Mouse (Mus musculus): ENCODE measurements around the gene Syt3.

Gene Syt3

DNA sequence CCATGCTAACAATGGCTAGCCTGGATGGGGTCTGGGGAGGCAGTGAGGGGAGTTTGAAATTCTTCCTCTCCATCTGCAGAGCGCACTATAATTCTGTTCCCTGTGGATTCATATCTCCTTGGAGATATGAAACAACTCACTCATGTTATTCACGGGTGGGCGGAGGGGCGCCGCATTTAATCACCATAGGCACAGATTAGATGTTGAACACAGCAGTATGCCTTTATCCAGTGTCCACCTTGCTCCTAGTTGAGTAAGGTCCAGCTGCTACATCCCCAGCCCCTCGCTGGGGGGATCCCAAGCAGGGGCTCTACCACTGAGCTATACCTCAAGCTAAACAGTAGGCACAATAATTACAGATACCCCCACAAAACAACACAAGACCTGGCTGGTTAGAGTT is 28.5 kb upstream of the Syt3 start:
- in situ Hi-C loops (cut with MboI; ENCODE audit: unreplicated experiment in 2 of 2): loop anchor here in 1 of 2 experiments (10.0 kb wide), 1 partner anchor 671 kb away; no protein-coding TSS in a partner anchor

DNA sequence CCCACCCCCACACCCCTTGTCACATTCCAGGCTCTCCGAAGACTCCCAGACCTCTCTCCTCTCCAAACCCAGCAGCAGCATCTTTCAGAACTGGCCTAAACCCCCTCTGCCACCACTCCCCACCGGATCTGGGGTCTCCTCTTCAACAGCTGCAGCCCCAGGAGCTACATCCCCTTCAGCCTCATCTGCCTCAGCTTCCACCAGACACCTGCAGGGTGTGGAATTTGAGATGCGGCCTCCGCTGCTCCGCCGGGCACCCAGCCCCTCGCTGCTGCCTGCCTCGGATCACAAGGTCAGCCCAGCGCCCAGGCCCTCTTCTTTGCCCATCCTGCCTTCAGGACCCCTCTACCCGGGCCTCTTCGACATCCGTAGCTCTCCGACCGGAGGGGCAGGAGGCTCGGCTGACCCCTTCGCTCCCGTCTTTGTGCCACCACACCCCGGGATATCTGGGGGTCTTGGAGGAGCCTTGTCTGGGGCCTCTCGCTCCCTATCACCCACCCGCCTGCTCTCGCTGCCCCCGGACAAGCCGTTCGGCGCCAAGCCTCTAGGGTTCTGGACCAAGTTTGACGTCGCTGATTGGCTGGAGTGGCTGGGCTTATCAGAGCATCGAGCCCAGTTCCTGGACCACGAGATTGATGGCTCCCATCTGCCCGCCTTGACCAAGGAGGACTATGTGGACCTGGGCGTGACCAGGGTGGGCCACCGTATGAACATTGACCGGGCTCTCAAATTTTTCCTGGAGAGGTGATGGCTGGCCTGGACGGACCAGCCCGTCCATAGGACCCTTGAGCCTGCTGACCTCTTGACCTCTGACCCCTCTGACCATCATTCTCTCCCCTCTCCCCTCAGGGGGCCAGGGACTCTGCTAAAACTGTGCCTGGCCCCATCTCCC is 27.1 kb upstream of the Syt3 start:
- in situ Hi-C loops (cut with MboI; ENCODE audit: unreplicated experiment in 2 of 2): loop anchor here in 1 of 2 experiments (10.0 kb wide), 1 partner anchor 672 kb away; no protein-coding TSS in a partner anchor

DNA sequence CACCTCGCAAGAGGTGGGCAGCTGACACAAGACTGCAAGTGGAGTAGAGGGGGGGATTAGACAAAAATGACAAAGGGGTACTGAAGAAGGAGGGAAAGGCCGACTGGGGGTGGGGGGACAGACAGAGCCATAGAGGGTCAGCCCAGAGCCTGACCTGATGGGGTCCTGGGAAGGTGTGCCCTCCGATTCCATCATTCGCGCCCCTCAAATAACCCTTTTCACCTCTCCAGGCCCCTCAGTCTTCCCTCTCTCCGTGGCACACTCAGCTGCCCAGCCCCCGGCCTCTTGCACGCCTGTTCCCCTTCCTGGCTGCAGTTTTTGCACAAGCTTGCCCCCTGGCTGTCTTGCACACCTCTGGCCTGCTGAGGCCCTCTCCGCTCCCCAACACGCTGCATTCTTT is 26.4 kb upstream of the Syt3 start:
- in situ Hi-C loops (cut with MboI; ENCODE audit: unreplicated experiment in 2 of 2): loop anchor here in 1 of 2 experiments (10.0 kb wide), 1 partner anchor 673 kb away; no protein-coding TSS in a partner anchor

DNA sequence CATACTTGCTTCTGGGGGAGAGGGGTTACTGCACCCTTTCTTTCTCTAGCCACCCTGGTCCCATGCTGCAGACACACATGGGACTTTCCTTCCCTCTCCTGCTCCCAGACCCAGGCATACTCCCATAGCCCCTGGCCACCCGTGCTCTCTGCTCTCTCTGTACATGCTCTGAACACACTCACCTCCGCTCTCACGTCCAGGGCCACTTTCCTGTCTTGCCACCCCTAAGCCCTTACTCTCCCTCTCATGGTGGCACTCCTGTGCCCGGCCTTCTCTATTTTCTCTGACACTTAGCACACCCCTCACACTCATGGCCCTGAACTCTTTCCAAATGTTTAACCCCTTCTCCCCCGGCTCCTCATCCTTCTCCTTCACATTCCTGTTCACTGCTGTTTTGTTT is 25.9 kb upstream of the Syt3 start:
- in situ Hi-C loops (cut with MboI; ENCODE audit: unreplicated experiment in 2 of 2): loop anchor here in 1 of 2 experiments (10.0 kb wide), 1 partner anchor 673 kb away; no protein-coding TSS in a partner anchor

DNA sequence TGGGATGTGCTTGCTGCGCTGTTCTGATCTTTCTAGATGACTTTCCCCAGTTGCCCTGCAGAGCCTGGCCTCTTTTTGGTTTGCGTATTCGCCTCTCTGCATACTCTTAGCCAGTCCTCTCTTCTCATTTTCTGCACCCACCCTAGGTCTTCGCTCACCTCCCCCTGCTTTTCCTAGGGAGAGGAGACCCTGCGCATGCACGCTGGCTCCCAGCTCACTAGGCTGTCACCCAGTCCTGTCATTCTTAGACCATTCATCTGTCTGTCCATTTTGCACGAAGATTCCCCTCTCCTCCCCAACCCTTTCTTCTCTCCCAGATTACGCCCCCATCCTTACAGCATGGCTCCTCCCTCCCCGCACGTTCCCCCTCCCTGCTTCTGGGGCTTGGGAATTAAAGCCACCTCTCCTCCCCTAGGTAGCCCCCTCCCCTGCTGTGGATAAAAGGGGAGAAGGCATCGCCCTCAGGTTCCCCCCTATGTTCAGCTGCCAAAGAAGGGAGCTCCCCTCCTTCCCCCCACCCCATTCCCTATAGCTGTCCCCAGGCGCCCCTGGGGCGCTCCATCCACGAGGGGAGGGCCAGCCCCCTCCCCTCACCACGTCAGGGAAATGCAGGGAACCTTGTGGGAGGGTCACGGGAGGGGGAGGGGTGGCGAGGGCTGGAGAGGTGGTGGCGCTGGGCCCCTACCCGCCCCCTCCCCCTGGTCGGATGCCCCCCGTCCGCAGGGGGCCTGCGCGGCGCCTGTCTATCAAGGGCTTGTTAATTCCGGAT is 24.8 kb upstream of the Syt3 start:
- in situ Hi-C loops (cut with MboI; ENCODE audit: unreplicated experiment in 2 of 2): loop anchor here in 1 of 2 experiments (10.0 kb wide), 1 partner anchor 674 kb away; no protein-coding TSS in a partner anchor

DNA sequence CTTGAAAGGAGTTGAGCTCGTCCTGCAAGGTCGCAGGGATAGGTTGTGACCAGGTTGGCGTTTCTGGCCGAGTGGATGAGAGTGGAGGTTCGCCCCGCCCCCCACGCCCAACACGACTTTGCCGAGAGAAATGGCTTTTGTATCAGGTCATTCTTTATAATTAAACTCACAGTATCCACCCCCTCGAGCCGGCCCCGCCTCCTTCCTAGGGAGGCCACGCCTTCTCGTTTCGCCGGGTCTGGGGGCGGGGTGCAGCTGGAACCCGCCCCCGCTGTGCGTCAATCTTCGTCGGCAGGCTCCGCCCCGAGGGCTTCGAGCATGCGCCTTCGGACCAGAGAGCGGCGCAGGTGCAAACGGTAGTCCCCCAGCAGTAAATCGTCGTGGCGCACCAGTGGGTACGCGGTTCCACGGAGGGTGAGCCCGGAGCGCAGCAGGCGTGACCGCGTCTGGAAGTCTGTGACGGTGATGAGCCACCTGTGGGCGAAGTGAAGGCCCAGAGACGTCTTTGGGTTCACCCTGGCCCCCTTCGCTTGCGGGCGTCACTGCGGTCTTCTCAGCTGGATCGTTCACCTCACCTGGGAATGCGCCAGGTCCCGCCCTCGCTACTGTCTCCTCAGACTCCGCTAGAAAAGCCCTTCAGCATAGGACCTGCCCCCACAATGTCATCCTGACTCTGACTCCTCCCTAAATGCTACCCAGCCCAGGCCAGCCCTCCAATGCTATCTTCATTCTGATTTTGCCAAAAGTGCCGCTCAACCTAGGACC is 23.8 kb upstream of the Syt3 start:
- in situ Hi-C loops (cut with MboI; ENCODE audit: unreplicated experiment in 2 of 2): loop anchor here in 1 of 2 experiments (10.0 kb wide), 2 partner anchors 105 to 675 kb away; partner anchors contain the start of genes Aspdh and Josd2

DNA sequence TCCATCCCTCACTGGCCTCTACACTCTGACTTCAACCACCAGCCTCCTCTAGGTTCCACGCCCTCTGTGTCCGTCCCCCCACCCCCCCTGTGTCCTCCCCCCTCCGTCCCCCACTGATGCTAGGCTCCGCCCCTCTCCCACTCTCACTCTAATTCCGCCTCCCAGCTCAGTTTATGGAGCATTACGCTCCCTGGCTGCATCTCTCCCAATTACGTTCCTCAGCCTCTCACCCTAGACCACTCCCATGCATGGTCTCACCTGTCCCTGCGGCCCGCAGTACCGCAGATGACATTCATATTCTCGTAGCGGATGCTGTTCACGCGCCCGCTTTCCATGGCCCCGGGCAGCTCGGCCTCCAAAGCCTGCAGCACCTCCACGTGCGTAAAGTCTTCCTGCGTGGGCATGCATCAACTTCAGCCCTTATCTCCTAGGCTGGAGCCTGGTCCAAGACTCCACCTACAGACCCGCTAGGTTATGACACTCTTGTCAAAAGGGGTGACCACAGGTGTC is 23.1 kb upstream of the Syt3 start:
- in situ Hi-C loops (cut with MboI; ENCODE audit: unreplicated experiment in 2 of 2): loop anchor here in 1 of 2 experiments (10.0 kb wide), 1 partner anchor 104 kb away; the partner anchor contains the start of genes Aspdh and Josd2

DNA sequence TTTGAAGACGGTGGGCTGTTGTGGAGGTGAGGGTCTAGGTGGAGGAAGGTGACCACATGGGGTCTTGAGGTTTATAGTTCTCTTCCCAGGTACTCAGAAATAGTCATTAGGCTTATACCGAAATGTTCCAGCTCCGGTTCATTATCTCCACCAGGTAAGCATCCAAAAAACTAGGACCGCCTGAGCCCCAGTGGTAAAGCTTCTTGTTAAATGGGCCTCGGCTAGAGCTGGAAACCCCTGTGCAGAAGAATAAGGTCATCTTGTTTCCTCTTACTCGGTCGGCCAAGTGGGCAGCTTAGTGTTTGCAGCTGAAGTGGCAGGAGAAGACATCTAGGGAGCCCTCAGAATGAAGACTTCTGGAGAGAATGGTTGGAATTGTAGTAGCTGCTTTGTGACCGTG is 11.2 kb upstream of the Syt3 start:
- in situ Hi-C loops (cut with MboI; ENCODE audit: unreplicated experiment in 2 of 2): loop anchor here (10.0 kb wide), 2 partner anchors 122 to 698 kb away; partner anchors contain the start of genes Ctu1 (in 1 of the 2), Emc10 (in 1 of the 2) and Fam71e1 (in 1 of the 2)

DNA sequence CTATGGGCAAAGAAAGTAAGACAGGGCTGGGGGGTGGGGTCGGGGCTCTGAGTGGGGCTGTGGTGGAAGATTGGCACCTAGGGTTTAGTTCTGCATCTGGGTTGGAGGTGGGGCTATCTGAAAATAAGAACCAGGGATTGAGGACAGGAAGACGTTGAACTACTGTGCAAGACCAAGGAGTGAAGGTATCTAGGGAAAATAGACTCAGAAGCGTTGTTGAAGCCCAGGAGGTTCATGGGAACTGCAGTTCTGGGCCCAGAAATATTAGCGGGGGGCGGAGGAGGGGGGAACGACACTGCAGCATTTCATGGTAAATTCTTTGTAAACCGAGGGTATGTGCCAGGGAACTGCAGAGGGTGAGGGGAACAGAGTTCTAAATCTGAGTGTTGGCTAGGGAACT is 10.4 kb upstream of the Syt3 start:
- in situ Hi-C loops (cut with MboI; ENCODE audit: unreplicated experiment in 2 of 2): loop anchor here (10.0 kb wide), 2 partner anchors 121 to 699 kb away; partner anchors contain the start of genes Ctu1 (in 1 of the 2), Emc10 (in 1 of the 2) and Fam71e1 (in 1 of the 2)

DNA sequence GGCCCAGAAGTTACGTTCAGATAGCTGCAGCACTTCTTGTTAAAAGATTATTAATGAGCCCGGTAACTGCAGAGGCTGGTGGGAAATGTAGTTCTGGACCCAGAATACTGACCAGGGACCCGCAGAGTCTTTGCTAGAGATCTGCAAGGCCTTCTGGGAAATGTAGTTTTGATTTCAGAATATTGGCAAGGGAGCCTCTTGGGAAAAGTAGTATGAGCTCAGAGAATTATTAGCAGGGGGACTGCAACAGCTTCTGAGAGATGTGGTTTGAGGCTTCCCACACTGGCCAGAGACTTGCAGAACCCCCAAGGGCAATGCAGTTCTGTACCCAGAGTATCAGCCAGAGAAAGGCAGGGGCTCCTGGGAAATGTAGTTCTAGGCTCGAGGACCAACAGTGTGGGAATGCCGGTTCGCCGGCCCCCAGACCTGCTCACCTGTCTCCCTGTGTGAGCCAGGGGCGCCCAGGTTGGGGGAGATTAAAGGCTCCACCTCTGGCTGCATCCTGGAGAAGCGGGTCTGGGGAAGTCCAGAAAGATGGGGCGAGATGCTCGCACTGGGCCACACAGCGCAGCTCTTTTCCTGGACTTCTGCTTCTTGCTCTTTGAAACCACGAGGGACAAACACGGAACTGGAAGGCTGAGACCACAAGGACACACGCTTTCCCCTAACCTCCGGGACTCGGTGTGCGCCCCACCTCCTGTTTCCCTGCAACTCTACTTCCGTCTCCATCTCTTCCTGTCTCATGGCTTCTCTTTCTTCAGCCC is 9.8 kb upstream of the Syt3 start:
- in situ Hi-C loops (cut with MboI; ENCODE audit: unreplicated experiment in 2 of 2): loop anchor here (10.0 kb wide), 2 partner anchors 121 to 699 kb away; partner anchors contain the start of genes Ctu1 (in 1 of the 2), Emc10 (in 1 of the 2) and Fam71e1 (in 1 of the 2)

DNA sequence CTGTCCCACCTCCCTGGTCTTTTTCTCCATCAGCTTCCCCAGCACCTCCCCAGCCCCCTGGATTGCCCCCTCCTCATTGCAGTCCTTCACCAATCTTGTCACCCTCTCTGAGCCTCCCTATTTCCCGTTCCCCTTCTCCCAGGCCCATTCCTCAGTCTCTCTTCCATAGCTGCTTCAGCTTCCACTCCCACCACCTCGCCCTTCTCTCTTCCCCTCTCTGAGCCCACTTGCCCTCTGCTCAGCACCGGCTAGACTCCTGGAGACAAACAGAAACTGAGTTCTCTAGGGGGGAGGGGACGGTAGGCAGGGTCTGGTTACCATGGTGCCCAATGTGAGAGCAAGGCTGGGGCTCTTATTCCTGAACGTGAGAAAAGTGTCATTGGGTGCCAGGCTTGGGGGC is 9.1 kb upstream of the Syt3 start:
- in situ Hi-C loops (cut with MboI; ENCODE audit: unreplicated experiment in 2 of 2): loop anchor here (10.0 kb wide), 2 partner anchors 120 to 700 kb away; partner anchors contain the start of genes Ctu1 (in 1 of the 2), Emc10 (in 1 of the 2) and Fam71e1 (in 1 of the 2)

DNA sequence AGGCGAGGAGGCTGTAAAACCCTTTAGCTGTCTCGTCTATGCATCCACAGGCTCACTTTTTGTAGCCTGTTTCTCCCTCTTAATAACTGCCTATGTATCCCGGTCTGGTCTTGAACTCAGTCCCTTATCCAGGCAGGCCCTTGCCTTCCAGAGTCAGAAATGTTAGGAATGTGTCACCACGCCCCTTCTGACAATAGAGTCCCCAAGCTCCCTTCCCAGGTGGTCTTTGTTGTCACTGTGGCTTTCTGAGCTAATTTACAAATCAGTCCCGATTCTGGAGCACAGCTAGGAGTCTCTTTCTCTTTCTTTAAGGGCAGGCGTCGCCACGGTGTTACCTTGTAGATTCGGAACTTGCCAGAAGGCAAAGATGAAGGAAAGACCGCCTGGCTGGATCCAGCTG is 8.7 kb upstream of the Syt3 start:
- in situ Hi-C loops (cut with MboI; ENCODE audit: unreplicated experiment in 2 of 2): loop anchor here (10.0 kb wide), 2 partner anchors 120 to 700 kb away; partner anchors contain the start of genes Ctu1 (in 1 of the 2), Emc10 (in 1 of the 2) and Fam71e1 (in 1 of the 2)

DNA sequence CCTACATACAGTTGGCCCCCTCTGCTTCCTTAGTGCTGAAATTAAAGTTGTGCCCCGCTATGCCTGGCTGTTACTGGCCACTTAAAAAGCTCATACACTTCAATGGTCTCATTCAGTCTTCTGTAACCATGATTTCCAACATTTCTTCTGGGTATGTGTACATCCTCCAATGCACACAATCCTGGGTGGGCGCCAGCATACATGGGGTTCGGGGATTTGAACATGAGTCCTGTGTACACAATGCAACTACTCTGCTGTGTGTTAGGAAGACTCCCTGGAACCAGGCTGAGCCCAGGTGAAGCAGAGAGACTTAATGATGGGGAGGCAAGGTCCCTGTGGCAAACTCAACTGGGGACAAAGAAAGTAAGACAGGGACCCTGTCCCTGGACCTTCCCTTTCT is 8.1 kb upstream of the Syt3 start:
- in situ Hi-C loops (cut with MboI; ENCODE audit: unreplicated experiment in 2 of 2): loop anchor here (10.0 kb wide), 2 partner anchors 119 to 701 kb away; partner anchors contain the start of genes Ctu1 (in 1 of the 2), Emc10 (in 1 of the 2) and Fam71e1 (in 1 of the 2)

DNA sequence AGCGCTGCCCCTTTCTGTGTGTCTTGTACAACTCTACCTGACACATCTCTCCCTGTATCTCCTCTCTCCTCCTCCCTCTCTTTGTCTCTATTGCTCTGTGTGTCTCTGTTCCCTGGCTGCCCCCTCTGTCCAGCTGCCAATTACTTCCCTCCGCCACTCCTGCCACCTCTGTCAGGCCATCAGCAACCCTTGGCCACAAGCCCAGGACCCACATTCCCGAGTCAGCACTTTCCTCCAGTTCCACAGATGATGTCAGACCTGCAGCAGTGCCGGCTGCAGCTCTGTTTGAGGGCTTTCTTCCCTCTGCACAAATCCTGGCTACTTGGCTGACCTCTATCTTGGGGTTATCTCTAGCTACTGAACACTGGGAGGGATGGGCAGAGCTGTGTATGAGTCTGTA is 5.6 kb upstream of the Syt3 start:
- in situ Hi-C loops (cut with MboI; ENCODE audit: unreplicated experiment in 2 of 2): loop anchor here (10.0 kb wide), 2 partner anchors 117 to 703 kb away; partner anchors contain the start of genes Ctu1 (in 1 of the 2), Emc10 (in 1 of the 2) and Fam71e1 (in 1 of the 2)

DNA sequence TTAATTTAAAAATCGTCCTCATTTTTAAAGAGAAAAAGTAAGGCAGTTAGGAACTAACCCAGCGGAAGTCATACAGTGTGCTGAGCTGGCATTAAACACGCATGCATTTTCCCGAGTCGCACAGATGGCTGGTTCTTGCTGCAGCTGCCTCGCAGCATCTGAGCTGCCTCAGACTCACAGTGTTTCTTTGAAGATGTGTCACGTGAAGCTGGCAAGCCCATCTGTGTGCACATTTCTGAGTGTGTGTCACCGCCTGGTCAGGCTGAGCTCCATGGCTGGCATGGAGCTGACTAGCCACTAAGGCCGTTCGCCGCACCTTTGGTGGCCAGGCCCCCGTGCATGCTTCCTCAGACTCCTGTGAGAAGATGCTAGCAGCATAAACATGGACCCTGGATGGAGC is 1.4 kb upstream of the Syt3 start:
- in situ Hi-C loops (cut with MboI; ENCODE audit: unreplicated experiment in 2 of 2): loop anchor here in 1 of 2 experiments (10.0 kb wide), 1 partner anchor 82 kb away; the partner anchor contains the start of genes Aspdh and Josd2

DNA sequence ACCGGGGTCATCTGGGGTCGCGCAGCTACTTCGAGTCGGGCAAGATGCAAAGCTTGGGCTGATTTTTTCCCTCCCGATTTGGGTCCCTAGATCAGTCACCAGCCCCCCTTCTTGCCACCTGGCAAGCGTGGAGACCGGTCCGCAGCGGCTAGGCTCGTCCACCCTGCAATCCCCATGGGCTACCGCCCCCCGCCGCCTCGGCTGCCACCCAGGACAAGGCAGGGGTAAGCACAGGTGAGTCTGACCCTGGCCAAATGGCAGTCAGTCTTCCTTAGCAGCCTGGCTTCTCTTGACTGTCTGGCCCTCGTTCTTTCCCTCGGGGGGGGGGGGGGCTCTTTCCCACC is 786 bp downstream of the Syt3 start:
- in situ Hi-C loops (cut with MboI; ENCODE audit: unreplicated experiment in 2 of 2): loop anchor here in 1 of 2 experiments (10.0 kb wide), 1 partner anchor 80 kb away; the partner anchor contains the start of genes Aspdh and Josd2

DNA sequence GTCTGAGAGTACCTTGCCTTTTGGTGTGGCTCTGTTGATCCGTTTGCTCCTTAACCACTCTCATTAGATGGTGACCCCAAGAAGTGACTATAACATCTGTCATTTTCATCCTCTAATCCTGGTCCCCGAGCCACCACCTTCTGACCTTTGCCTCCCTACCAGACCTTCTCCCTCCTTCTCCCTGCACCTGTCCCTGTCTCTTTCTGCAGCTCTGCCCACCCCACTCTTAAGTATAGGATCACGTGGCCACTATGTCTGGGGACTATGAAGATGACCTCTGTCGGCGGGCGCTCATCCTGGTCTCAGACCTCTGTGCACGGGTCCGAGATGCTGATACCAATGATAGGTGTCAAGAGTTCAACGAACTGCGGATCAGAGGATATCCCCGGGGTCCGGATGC is 1.8 kb downstream of the Syt3 start, which contains the start of gene 1700008O03Rik:
Gene 1700008O03Rik, minus strand, starts transcription at position 101 of the 400 bp plus-strand sequence.
- in situ Hi-C loops (cut with MboI; ENCODE audit: unreplicated experiment in 2 of 2): loop anchor here in 1 of 2 experiments (10.0 kb wide), 1 partner anchor 79 kb away; the partner anchor contains the start of genes Aspdh and Josd2

DNA sequence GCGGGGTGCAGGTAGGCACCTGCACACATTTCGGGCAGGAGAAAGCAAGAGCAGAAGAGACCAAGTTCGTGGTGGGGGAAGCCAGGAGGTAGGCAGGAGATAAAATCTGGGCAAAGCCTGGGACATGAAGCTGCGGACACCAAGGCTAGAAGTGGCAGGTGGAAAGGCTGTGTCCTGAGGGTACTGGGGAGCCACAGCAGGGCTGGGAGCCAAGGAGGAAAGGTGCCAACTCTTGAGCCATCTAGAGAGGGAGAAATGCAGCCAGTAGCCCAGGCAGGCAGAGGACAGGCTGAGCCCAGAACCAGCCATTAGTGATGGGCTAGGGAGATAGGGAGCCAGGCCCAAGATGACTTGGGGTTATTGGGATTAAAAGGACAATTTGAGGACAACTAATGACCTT is 7.9 kb downstream of the Syt3 start:
- in situ Hi-C loops (cut with MboI; ENCODE audit: unreplicated experiment in 2 of 2): no loop called here
